12 mouse cellular contexts compared by ENCODE assay signal in genomic region chr4:129951359-129951821, GRCm38 (mm10). TPM values are rescaled to one million over a fixed set of nuclear protein-coding genes. Genes with fewer than 3 reads are reported as not detected.
DNase-seq lines count a peak whose midpoint lies in the region; ATAC-seq and TF ChIP-seq lines count a peak whose summit lies in the region.
"Had no signal": no experiment of that assay in that cellular context is flagged by ENCODE, and none has a peak within 500 bp of the region (broad histone marks: within the 10 kb centered on the region; RNA-seq: fewer than 3 reads in every experiment).

No protein-coding gene starts in this region.

- TF ChIP-seq CTCF in hindbrain, postnatal 0 days (IDR thresholded peaks at IDR 0.05; ENCODE audit: low read depth) = no peak

- ATAC-seq in hindbrain, postnatal 0 days = no peak
- ATAC-seq in monocyte, adult 5-6 weeks (replicated peaks; ENCODE audit: insufficient number of reproducible peaks, low FRiP score, low TSS enrichment, poor library complexity, severe bottlenecking) = peak; percentile 47

- 84% methylated on average over 6 of the region's 6 CpGs for WGBS in hindbrain, embryonic 10.5 days
- WGBS in hindbrain, postnatal 0 days = 64% methylated on average over 6 of the region's 6 CpGs

- H3K9ac ChIP-seq in hindbrain, postnatal 0 days (replicated peaks; ENCODE audit: low read length) = no peak overlapping the region
- H3K9ac ChIP-seq: embryonic facial prominence, embryonic 12.5 days; heart, embryonic 15.5 days; lung, embryonic 14.5 days; neural tube, embryonic 12.5 days had no signal

- H3K27ac ChIP-seq in hindbrain, embryonic 10.5 days = peak overlapping the region; percentile 50; the same call in 1 of the 2 replicates
- no peak overlapping the region for H3K27ac ChIP-seq in hindbrain, postnatal 0 days
- H3K27ac ChIP-seq: embryonic facial prominence, embryonic 12.5 days; neural tube, embryonic 12.5 days had no signal

- H3K4me2 ChIP-seq in hindbrain, postnatal 0 days (ENCODE audit: low read depth, low read length) = no peak overlapping the region
- H3K4me2 ChIP-seq: embryonic facial prominence, embryonic 12.5 days; heart, embryonic 15.5 days; lung, embryonic 14.5 days; neural tube, embryonic 12.5 days had no signal

- DNase-seq in hindbrain, embryonic 10.5 days (ENCODE audit: low spot score) = no peak
- DNase-seq in hindbrain, postnatal 0 days (ENCODE audit: low spot score) = no peak
- DNase-seq in adipocyte (ENCODE audit: low spot score) = peak; percentile 91
- DNase-seq in heart, postnatal 36 days = peak; percentile 44 to 65
- DNase-seq in left cerebral cortex, postnatal 25 days (ENCODE audit: low spot score in 2 of 2) = no peak
- DNase-seq in thymus, postnatal 10 days (ENCODE audit: low spot score in 2 of 2) = no peak
- no peak for DNase-seq in embryo, embryonic 10 days (ENCODE audit: low spot score)
- DNase-seq: lung, embryonic 14.5 days had no signal

- no peak overlapping the region for H3K4me3 ChIP-seq in hindbrain, embryonic 10.5 days
- H3K4me3 ChIP-seq in hindbrain, postnatal 0 days (ENCODE audit: low read length) = no peak overlapping the region
- H3K4me3 ChIP-seq: embryonic facial prominence, embryonic 12.5 days; heart, embryonic 15.5 days; neural tube, embryonic 12.5 days had no signal

- no peaks in the 10 kb centered on the region for H3K36me3 ChIP-seq in hindbrain, embryonic 10.5 days
- no peaks in the 10 kb centered on the region for H3K36me3 ChIP-seq in hindbrain, postnatal 0 days (ENCODE audit: insufficient read depth, low read length)
- H3K36me3 ChIP-seq: embryonic facial prominence, embryonic 12.5 days; heart, embryonic 15.5 days; neural tube, embryonic 12.5 days had no signal

- H3K9me3 ChIP-seq in hindbrain, embryonic 10.5 days = no peaks in the 10 kb centered on the region
- no peaks in the 10 kb centered on the region for H3K9me3 ChIP-seq in hindbrain, postnatal 0 days (ENCODE audit: low read length)
- H3K9me3 ChIP-seq: embryonic facial prominence, embryonic 12.5 days; heart, embryonic 15.5 days; neural tube, embryonic 12.5 days had no signal

- peaks cover 12% of the 10 kb centered on the region; the same call in 1 of the 2 replicates for H3K27me3 ChIP-seq in hindbrain, embryonic 10.5 days (ENCODE audit: insufficient read depth, poor library complexity, severe bottlenecking)
- no peaks in the 10 kb centered on the region for H3K27me3 ChIP-seq in hindbrain, postnatal 0 days (ENCODE audit: insufficient read depth, low read length)

- intact Hi-C loops in heart, postnatal 36 days (cut with DNase I) = no loop called here
- intact Hi-C loops in left cerebral cortex, postnatal 25 days (cut with DNase I) = no loop called here

- H3K4me1 ChIP-seq in hindbrain, embryonic 10.5 days (replicated peaks) = peaks cover 28% of the 10 kb centered on the region
- H3K4me1 ChIP-seq in hindbrain, postnatal 0 days (ENCODE audit: insufficient read depth, low read length) = no peaks in the 10 kb centered on the region; the same call in 1 of the 2 replicates
- H3K4me1 ChIP-seq: embryonic facial prominence, embryonic 12.5 days; neural tube, embryonic 12.5 days had no signal

RNA-seq across cellular contexts. Expression of gene Spocd1, which starts 22.3 kb away (rescaled TPM):
- 0.05 TPM in 1 of 2 replicates, not detected in the other for polyA plus RNA-seq in hindbrain, embryonic 10.5 days (2016; fragmentation: Nextera tagmentation; extraction: Ambion mirVana)
- total RNA-seq in hindbrain, postnatal 0 days (2014; rRNA removed) = 0.37 TPM in 1 of 2 replicates, not detected in the other
- polyA plus RNA-seq in hindbrain, postnatal 0 days (2015; fragmentation: Nextera tagmentation; extraction: Ambion mirVana) = 0.08 TPM in 2 replicates
- not detected for total RNA-seq in heart, postnatal 36 days (2021)
- total RNA-seq in monocyte, adult 5-6 weeks (2017) = not detected in 3 replicates
- total RNA-seq in left cerebral cortex, postnatal 25 days (2021) = under 1 TPM; 0.37 TPM
- polyA plus RNA-seq: lung, embryonic 14.5 days; neural tube, embryonic 12.5 days had no signal

RNA-seq across cellular contexts. Expression of gene Adgrb2, which starts 33.3 kb away (rescaled TPM):
- 2.0 and 3.1 TPM in 2 replicates for polyA plus RNA-seq in hindbrain, embryonic 10.5 days (2016; fragmentation: Nextera tagmentation; extraction: Ambion mirVana)
- 306 and 313 TPM in 2 replicates for total RNA-seq in hindbrain, postnatal 0 days (2014; rRNA removed)
- 14.3 and 15.9 TPM in 2 replicates for polyA plus RNA-seq in hindbrain, postnatal 0 days (2015; fragmentation: Nextera tagmentation; extraction: Ambion mirVana)
- 1 to 10 TPM; 2.1 to 2.6 TPM for total RNA-seq in heart, postnatal 36 days (2021)
- 2.0 to 2.3 TPM in 2 of 3 replicates, not detected in the other for total RNA-seq in monocyte, adult 5-6 weeks (2017)
- total RNA-seq in left cerebral cortex, postnatal 25 days (2021) = 100 to 1,000 TPM; 377 to 394 TPM

Comparison
In these comparisons a context has a peak if more than half of its experiments do, and no peak if none do; other contexts are left out.
1. DNase-seq: peak in adipocyte (single experiment) and heart, postnatal 36 days (2 of 2); none in hindbrain, embryonic 10.5 days (single experiment), hindbrain, postnatal 0 days (single experiment), left cerebral cortex, postnatal 25 days (0 of 2), thymus, postnatal 10 days (0 of 2) and embryo, embryonic 10 days (single experiment).
2. RNA of gene Adgrb2, which starts 33.3 kb away (total RNA-seq): 377 to 394 TPM in left cerebral cortex, postnatal 25 days and 306 to 313 TPM in hindbrain, postnatal 0 days; 2.1 to 2.6 TPM in heart, postnatal 36 days and 2.0 to 2.3 TPM in monocyte, adult 5-6 weeks; every median in the first group is over 10 times any median in the second.